Comparison of ENCODE assay signal across 9 mouse cellular contexts in the genomic region with DNA sequence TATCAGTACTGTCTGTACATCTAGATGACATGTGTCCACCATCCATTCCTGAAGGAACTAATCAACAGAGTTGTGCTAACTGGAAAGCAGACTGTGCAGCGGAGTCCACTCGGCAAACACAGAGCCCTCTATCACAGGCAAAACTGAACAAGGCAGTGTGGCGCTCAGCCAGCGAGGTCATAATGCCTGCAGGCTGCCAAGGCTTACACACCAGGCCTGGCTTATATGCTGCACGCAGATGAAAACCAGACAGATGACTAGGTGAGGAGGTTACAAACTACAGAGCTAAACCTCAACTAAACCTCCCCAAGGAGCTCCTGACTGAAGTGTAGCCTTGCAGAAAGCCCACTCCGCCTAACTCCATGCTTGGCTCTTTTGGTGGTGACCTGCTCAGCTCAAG. TPM values are rescaled to one million over a fixed set of nuclear protein-coding genes. Genes with fewer than 3 reads are reported as not detected.
DNase-seq lines count a peak whose midpoint lies in the region; ATAC-seq lines count a peak whose summit lies in the region.
"Had no signal": no experiment of that assay in that cellular context is flagged by ENCODE, and none has a peak within 500 bp of the region (broad histone marks: within the 10 kb centered on the region; RNA-seq: fewer than 3 reads in every experiment).

No protein-coding gene starts in this region.

- no peak overlapping the region for H3K4me2 ChIP-seq in embryonic facial prominence, embryonic 15.5 days (replicated peaks)
- H3K4me2 ChIP-seq in lung, embryonic 15.5 days: no peak overlapping the region
- H3K4me2 ChIP-seq: liver, embryonic 15.5 days had no signal

- no peak for ATAC-seq in embryonic facial prominence, embryonic 15.5 days (ENCODE audit: insufficient number of reproducible peaks, low FRiP score, low TSS enrichment, low read depth)
- no peak for ATAC-seq in lung, embryonic 15.5 days (ENCODE audit: borderline replicate concordance, extremely low read depth, low FRiP score, low TSS enrichment)

- intact Hi-C loops in heart, postnatal 25 days (cut with DNase I): no loop called here
- intact Hi-C loops in left cerebral cortex, postnatal 25 days (cut with DNase I): no loop called here

- no peaks in the 10 kb centered on the region for H3K36me3 ChIP-seq in embryonic facial prominence, embryonic 15.5 days
- H3K36me3 ChIP-seq in lung, embryonic 15.5 days: no peaks in the 10 kb centered on the region
- H3K36me3 ChIP-seq: liver, embryonic 15.5 days had no signal

- 32% methylated on average over 6 of the region's 6 CpGs for WGBS in embryonic facial prominence, embryonic 15.5 days
- 42% methylated on average over 6 of the region's 6 CpGs for WGBS in lung, embryonic 15.5 days

- H3K27me3 ChIP-seq in embryonic facial prominence, embryonic 15.5 days: no peaks in the 10 kb centered on the region
- no peaks in the 10 kb centered on the region for H3K27me3 ChIP-seq in lung, embryonic 15.5 days
- H3K27me3 ChIP-seq: liver, embryonic 15.5 days had no signal

- peak overlapping the region; percentile 71 for H3K27ac ChIP-seq in embryonic facial prominence, embryonic 15.5 days (replicated peaks)
- peak overlapping the region; percentile 27; the same call in 1 of the 2 replicates for H3K27ac ChIP-seq in lung, embryonic 15.5 days
- H3K27ac ChIP-seq: liver, embryonic 15.5 days had no signal

- H3K4me3 ChIP-seq in embryonic facial prominence, embryonic 15.5 days (replicated peaks): no peak overlapping the region
- H3K4me3 ChIP-seq in lung, embryonic 15.5 days: no peak overlapping the region
- H3K4me3 ChIP-seq: liver, embryonic 15.5 days had no signal

- no peak overlapping the region for H3K9ac ChIP-seq in embryonic facial prominence, embryonic 15.5 days
- H3K9ac ChIP-seq in lung, embryonic 15.5 days: no peak overlapping the region
- H3K9ac ChIP-seq: liver, embryonic 15.5 days had no signal

- peak; percentile 74 for DNase-seq in urinary bladder, postnatal 14 days (ENCODE audit: low spot score)
- no peak for DNase-seq in urinary bladder, adult 2 months (ENCODE audit: low spot score)
- DNase-seq in heart, postnatal 25 days (ENCODE audit: low spot score): peak; percentile 44
- no peak for DNase-seq in spleen, postnatal 14 days (ENCODE audit: low spot score in 2 of 2)
- DNase-seq in left cerebral cortex, postnatal 25 days (ENCODE audit: low spot score in 2 of 2): no peak
- DNase-seq in neural tube, embryonic 10.5 days (ENCODE audit: extremely low spot score, low spot score): no peak

- peaks cover 16% of the 10 kb centered on the region for H3K4me1 ChIP-seq in embryonic facial prominence, embryonic 15.5 days
- peaks cover 32% of the 10 kb centered on the region for H3K4me1 ChIP-seq in lung, embryonic 15.5 days

- no peaks in the 10 kb centered on the region for H3K9me3 ChIP-seq in embryonic facial prominence, embryonic 15.5 days (replicated peaks)
- H3K9me3 ChIP-seq in lung, embryonic 15.5 days: no peaks in the 10 kb centered on the region
- H3K9me3 ChIP-seq: liver, embryonic 15.5 days had no signal

RNA-seq across cellular contexts. Expression of a gene that starts 44.4 kb away (rescaled TPM):
- polyA plus RNA-seq in urinary bladder, adult 2 months (2012; rRNA removed): 43.8 and 46.6 TPM in 2 replicates
- 27.7 and 30.1 TPM in 2 replicates for polyA plus RNA-seq in embryonic facial prominence, embryonic 15.5 days (2015; fragmentation: Nextera tagmentation; extraction: Ambion mirVana)
- 10 to 100 TPM; 51.2 to 58.0 TPM for total RNA-seq in heart, postnatal 25 days (2021)
- 23.0 and 23.8 TPM in 2 replicates for polyA plus RNA-seq in lung, embryonic 15.5 days (2015; fragmentation: Nextera tagmentation; extraction: Ambion mirVana)
- total RNA-seq in left cerebral cortex, postnatal 25 days (2021): 10 to 100 TPM; 29.5 to 33.2 TPM

Comparison
In these comparisons a context has a peak if more than half of its experiments do, and no peak if none do; other contexts are left out.
1. DNase-seq: peak in urinary bladder, postnatal 14 days (single experiment) and heart, postnatal 25 days (single experiment); none in urinary bladder, adult 2 months (single experiment), spleen, postnatal 14 days (0 of 2), left cerebral cortex, postnatal 25 days (0 of 2) and neural tube, embryonic 10.5 days (single experiment).